Mouse (Mus musculus) heart, embryonic 16.5 days (tissue): ENCODE data around the gene Tmod3. TPM values are rescaled to one million over a fixed set of nuclear protein-coding genes. Genes with fewer than 3 reads are reported as not detected.

Source experiments
- ATAC-seq: fragments of 200-750 bp; cut with Nextera tagmentation; replicated peaks from 2 replicates; pipeline ENCODE4 v1.8.0; 2017; ENCODE audit warnings: moderate number of reproducible peaks; ENCODE audit not compliant: insufficient read depth, low FRiP score; ENCODE audit errors: extremely low read depth
- H3K27ac ChIP-seq: fragments of 300-500 bp; sonication (generic); 2 replicates; pipeline ENCODE4 v1.5.1; 2014; ENCODE audit warnings: mild to moderate bottlenecking, low read length, control low read depth, moderate library complexity
- H3K27me3 ChIP-seq: fragments of 300-500 bp; sonication (generic); 2 replicates; pipeline ENCODE4 v1.6.1; 2014; ENCODE audit warnings: low read length, mixed read lengths; ENCODE audit not compliant: control insufficient read depth, insufficient read depth
- H3K36me3 ChIP-seq: fragments of 300-500 bp; sonication (generic); 2 replicates; pipeline ENCODE4 v1.6.1; 2014; ENCODE audit not compliant: control insufficient read depth, insufficient read depth
- H3K4me1 ChIP-seq: fragments of 300-500 bp; sonication (generic); 2 replicates; pipeline ENCODE4 v1.6.1; 2014; ENCODE audit warnings: low read length, mixed read lengths; ENCODE audit not compliant: control insufficient read depth, insufficient read depth
- H3K4me2 ChIP-seq: fragments of 300-500 bp; sonication (generic); 2 replicates; pipeline ENCODE4 v1.6.1; 2014; ENCODE audit warnings: low read depth, mild to moderate bottlenecking, control low read depth, low read length
- H3K4me3 ChIP-seq: fragments of 300-500 bp; sonication (generic); 2 replicates; pipeline ENCODE4 v1.5.1; 2014; ENCODE audit warnings: mild to moderate bottlenecking, control low read depth, low read length
- H3K9ac ChIP-seq: fragments of 300-500 bp; sonication (generic); 2 replicates; pipeline ENCODE4 v1.6.1; 2014; ENCODE audit warnings: low read length, control low read depth
- H3K9me3 ChIP-seq: fragments of 300-500 bp; sonication (generic); replicated peaks from 2 replicates; pipeline ENCODE4 v1.6.1; 2016; ENCODE audit warnings: low read length; ENCODE audit not compliant: control insufficient read depth
- WGBS: fragments of 180-500 bp; shearing (Covaris S2); extraction: QIAGEN DNeasy Blood & Tissue Kit; methylation state at CpG from one replicate; pipeline ENCODE4 v1.1.7; 2014; 5-methylcytosine and 5-hydroxymethylcytosine counted together
- polyA plus RNA-seq: library from polyadenylated mRNA; unstranded; fragments of >200 nt; fragmentation: Nextera tagmentation; extraction: Ambion mirVana; gene quantifications from 2 replicates; pipeline ENCODE4 v1.2.1, GENCODE M21; 2015

The Tmod3 gene
- polyA plus RNA-seq, 1 experiment from 2014 or later, result 90.3 TPM

DNA sequence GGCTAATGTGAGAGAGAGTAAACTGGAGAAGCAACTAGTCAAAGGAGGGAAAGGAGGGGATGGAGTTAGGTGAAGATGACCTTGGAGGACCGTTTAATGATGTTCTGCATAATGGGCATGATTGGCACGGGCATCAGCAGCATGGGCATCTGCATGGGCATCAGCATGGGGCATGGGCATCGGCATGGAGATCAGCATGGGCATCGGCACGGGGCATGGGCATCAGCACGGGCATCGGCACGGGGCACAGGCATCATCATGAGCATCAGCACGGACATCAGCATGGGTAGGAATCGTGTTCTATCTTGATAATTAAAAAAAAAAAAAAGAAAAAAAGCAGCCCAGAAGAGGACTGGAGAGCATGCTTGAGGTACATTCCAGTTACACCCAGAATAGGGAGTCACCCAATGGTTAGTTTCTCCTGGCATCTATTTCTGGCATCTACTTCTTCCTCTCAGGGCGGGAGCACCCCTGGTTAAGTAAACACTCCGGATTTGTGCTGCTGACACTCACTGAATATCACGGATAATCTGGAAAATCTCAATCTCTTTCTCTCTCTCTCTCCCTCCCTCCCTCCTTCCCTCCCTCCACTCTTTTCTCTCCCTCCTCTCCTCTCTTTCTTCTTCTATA lies 1.7 kb upstream of the Tmod3 start:
- H3K4me1 ChIP-seq, result peaks cover 11% of the 10 kb centered on the region
- no peak for ATAC-seq
- no peaks in the 10 kb centered on the region for H3K27me3 ChIP-seq
- no peaks in the 10 kb centered on the region for H3K36me3 ChIP-seq
- no peak overlapping the region for H3K4me2 ChIP-seq
- no peak overlapping the region for H3K27ac ChIP-seq
- H3K9me3 ChIP-seq, result no peaks in the 10 kb centered on the region
- 79% methylated on average over 13 of the region's 13 CpGs for WGBS
- no peak overlapping the region for H3K4me3 ChIP-seq
- no peak overlapping the region for H3K9ac ChIP-seq

DNA sequence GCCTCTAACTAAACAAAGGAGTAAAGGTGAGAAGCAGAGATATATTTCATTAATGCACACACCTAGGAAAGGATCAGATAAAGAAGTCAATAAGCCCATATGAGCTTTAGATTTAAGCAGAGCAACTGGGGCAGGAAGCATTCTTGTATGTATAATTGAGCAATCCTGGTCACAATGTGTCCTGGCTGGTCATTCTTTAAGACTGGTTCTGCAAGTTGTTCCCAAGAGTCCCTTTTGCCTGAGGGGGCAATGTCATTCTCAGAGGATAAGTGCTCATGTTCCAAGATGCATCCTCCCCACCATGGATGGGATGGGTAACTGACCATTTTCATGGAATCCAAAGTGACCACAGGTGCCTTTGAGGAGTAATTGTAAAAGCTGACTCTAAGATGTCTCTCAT lies 896 bp upstream of the Tmod3 start:
- Histone ChIP-seq H3K4me3 (no peak overlapping the region), H3K9me3 (no peaks in the 10 kb centered on the region), H3K27me3 (no peaks in the 10 kb centered on the region), H3K9ac (no peak overlapping the region), H3K36me3 (no peaks in the 10 kb centered on the region), H3K4me2 (no peak overlapping the region), H3K27ac (no peak overlapping the region), H3K4me1 (peaks cover 13% of the 10 kb centered on the region)
- no peak for ATAC-seq

DNA sequence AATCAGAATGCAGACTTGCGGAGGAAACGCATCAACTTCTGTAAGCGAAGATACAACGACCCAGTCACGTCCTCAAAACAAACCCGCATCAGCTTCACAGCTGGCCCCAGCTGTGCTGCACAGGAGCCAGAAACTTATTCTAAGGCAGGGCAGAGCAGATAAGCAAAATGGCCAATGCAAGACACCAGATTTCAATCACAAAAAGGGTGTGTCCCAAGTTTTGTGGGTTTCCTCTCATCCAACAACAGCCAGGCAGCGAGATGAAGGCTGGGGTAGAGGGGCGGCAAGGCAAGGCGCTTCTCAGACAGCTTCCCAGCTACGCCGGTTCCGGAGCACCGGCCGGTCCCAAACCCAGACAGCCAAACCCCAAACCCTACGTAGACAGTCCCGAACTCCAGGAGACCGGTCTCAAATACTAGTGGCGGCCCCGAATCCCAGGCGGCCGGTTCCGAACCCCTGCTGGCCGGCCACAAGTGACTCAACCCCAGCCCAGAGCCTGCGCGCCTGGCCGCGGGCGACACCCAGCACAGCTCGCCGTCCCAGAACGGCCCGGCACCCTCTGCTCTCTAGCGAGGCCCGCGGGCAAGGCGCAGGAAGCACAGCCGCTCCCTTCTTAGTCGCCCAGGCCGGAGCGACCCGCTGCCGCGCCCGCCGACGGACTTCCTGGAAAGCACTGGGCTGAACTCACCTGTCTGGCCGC lies 495 bp downstream of the Tmod3 start:
- Histone ChIP-seq H3K27me3 (no peaks in the 10 kb centered on the region), H3K9me3 (no peaks in the 10 kb centered on the region), H3K4me3 (peak overlapping the region; percentile 82), H3K9ac (peak overlapping the region; percentile 85), H3K27ac (peak overlapping the region; percentile 90), H3K36me3 (no peaks in the 10 kb centered on the region), H3K4me2 (peak overlapping the region; percentile 66), H3K4me1 (peaks cover 14% of the 10 kb centered on the region)
- WGBS, result under 1% methylated on average over 47 of the region's 47 CpGs
- peak; percentile 88 for ATAC-seq

DNA sequence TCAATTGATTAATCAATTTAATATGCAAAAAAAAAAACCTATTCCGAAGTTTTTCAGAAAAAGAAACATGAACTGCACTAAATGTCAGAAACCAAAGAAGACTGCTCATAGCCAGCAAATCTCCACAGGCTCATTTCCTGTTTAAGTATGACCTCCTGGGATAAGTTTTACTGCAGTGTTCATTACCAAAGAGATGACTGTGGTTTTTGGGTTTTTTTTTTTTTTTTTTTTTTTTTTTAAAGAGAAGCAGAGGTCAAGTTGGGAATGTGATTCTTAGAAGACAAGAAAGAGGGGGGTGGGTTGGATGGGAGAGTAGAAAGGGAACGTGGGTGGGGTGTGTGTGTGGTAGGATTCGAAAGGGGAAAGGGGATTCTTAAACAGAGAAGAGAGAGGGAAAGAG lies 1.1 kb downstream of the Tmod3 start:
- Histone ChIP-seq H3K27ac (peak overlapping the region; percentile 90), H3K9ac (peak overlapping the region; percentile 85), H3K27me3 (no peaks in the 10 kb centered on the region), H3K36me3 (no peaks in the 10 kb centered on the region), H3K4me3 (peak overlapping the region; percentile 82), H3K4me1 (peaks cover 17% of the 10 kb centered on the region), H3K9me3 (no peaks in the 10 kb centered on the region), H3K4me2 (peak overlapping the region; percentile 66)
- WGBS, result 23% methylated on average over 3 of the region's 3 CpGs
- no peak for ATAC-seq

DNA sequence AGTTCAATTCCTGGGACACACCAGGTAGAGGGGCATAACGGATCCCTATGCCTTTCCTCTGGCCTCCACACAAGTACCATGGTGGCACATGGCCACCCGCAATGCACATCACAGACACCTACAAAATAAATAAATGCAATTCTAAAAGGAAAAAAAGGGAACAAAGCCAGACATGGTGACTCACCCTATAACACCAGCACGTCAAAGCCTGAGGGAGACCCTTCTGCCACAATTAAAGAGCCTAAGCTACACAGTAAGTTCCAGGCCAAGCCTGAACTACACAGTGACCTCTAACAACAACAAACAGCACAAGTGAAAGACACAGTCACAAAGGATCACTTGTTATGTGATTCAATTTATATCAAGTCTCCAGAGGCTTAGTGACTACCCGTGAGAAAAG lies 5.7 kb downstream of the Tmod3 start:
- peaks cover 17% of the 10 kb centered on the region for H3K4me1 ChIP-seq
- no peak overlapping the region for H3K4me2 ChIP-seq
- WGBS, result 71% methylated on average over 4 of the region's 4 CpGs
- no peaks in the 10 kb centered on the region for H3K27me3 ChIP-seq
- no peak overlapping the region for H3K27ac ChIP-seq
- H3K9me3 ChIP-seq, result peaks cover 7% of the 10 kb centered on the region
- H3K9ac ChIP-seq, result no peak overlapping the region
- ATAC-seq, result no peak
- peaks cover 9% of the 10 kb centered on the region; the same call in 1 of the 2 replicates for H3K36me3 ChIP-seq
- H3K4me3 ChIP-seq, result no peak overlapping the region

DNA sequence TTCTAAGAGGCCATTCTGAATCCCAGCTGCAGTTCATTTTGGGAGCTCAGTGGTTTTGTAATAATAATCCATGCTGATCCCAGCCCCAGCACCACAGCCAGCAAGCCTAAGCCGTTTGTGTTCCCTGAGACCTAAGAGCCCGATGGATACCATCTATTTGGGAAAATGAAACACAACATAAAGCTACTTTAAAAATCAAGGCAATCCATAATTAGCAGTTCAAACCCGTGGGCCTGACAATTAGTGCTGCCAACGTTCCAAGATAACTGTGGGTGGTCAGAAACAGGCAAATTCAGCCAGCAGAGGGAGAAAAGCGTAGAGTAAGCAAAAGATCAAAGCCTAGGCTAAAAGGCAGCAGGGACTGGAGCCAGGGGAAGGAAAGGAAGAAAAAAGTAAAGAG lies 8.1 kb downstream of the Tmod3 start:
- peaks cover 7% of the 10 kb centered on the region for H3K9me3 ChIP-seq
- peaks cover 9% of the 10 kb centered on the region; the same call in 1 of the 2 replicates for H3K36me3 ChIP-seq
- H3K27ac ChIP-seq, result peak overlapping the region; percentile 18; the same call in 1 of the 2 replicates
- H3K4me3 ChIP-seq, result no peak overlapping the region
- no peak overlapping the region for H3K9ac ChIP-seq
- H3K27me3 ChIP-seq, result no peaks in the 10 kb centered on the region
- H3K4me2 ChIP-seq, result no peak overlapping the region
- H3K4me1 ChIP-seq, result peaks cover 17% of the 10 kb centered on the region
- no peak for ATAC-seq
- WGBS, result 51% methylated on average over 5 of the region's 5 CpGs

DNA sequence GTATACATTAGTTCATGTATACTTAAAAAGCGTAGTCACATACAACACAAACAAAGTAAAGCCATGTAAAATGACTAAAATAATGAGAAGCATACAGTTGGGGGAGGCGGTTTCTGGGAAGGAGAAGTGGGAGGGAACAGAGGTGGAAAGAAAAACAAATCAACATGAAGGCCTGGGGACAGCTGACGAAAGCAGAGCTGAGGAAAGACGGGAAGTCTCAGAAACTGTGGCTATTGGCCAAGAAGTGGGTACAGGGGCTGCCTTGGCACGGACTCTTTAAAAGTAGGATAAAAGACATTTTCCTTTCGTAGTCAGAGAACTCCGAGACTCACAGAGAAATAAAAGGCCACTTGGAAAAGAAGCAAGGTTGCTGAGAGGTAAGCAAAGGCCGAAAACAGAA lies 10.4 kb downstream of the Tmod3 start:
- WGBS, result 65% methylated on average over 8 of the region's 8 CpGs
- peaks cover 9% of the 10 kb centered on the region; the same call in 1 of the 2 replicates for H3K36me3 ChIP-seq
- peak overlapping the region; percentile 69 for H3K27ac ChIP-seq
- peaks cover 20% of the 10 kb centered on the region for H3K4me1 ChIP-seq
- H3K4me2 ChIP-seq, result peak overlapping the region; percentile 28; the same call in 1 of the 2 replicates
- ATAC-seq, result peak; percentile 46; the same call in 1 of the 2 replicates
- H3K4me3 ChIP-seq, result no peak overlapping the region
- H3K27me3 ChIP-seq, result no peaks in the 10 kb centered on the region
- peaks cover 7% of the 10 kb centered on the region for H3K9me3 ChIP-seq
- H3K9ac ChIP-seq, result no peak overlapping the region

DNA sequence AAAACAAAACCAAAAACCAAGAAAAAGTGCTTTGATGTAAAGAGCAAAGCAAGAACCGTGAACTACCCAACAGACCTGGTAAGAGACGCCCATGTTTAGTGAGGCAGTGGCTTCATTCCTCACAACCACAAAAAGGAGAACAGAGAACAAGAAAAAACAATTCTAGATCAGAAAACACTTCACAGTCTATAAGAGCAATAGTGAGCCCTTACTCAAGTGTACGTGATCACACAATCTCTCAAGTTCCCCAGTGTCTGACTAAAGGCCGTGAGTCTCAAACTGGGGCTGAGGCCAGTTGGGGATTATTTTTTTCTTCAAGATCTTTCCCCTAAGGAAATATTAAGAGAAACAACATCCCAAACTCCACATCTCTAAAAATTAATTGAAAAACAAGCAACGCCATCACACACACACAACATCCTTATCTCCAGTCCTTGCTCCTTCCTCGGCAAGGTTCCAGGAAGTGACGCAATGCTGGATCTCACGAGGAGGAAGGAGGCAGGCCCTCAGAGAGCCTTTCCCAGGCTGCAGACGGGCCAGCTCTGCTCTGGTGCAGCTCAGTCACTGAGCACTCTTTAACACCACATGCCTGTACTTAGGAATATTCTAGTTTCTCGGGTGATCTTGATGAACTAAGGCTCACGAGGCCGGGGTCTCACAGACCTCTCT lies 12.4 kb downstream of the Tmod3 start:
- peaks cover 7% of the 10 kb centered on the region for H3K9me3 ChIP-seq
- peak overlapping the region; percentile 38; the same call in 1 of the 2 replicates for H3K9ac ChIP-seq
- H3K4me1 ChIP-seq, result peaks cover 23% of the 10 kb centered on the region
- H3K4me3 ChIP-seq, result no peak overlapping the region
- no peaks in the 10 kb centered on the region for H3K27me3 ChIP-seq
- ATAC-seq, result peak; percentile 83
- 51% methylated on average over 12 of the region's 12 CpGs for WGBS
- peaks cover 9% of the 10 kb centered on the region; the same call in 1 of the 2 replicates for H3K36me3 ChIP-seq
- H3K27ac ChIP-seq, result peak overlapping the region; percentile 89
- peak overlapping the region; percentile 30; the same call in 1 of the 2 replicates for H3K4me2 ChIP-seq

DNA sequence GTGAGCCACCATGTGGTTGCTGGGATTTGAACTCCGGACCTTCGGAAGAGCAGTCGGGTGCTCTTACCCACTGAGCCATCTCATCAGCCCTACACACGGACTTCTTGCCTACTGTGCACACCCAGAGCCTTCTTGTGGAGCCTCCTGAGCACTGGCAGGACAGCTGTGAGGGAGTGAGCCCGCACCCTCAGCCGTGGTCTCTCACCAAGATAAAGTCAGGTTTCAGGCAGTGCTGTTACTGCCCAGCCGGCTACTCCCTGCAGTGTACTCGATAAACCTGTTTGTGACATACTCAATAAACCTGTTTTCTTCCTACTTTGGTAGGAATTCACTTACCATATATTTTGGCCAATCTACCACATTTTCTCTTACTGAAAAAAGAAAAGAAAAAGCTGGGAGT lies 13.9 kb downstream of the Tmod3 start:
- Histone ChIP-seq H3K36me3 (peaks cover 4% of the 10 kb centered on the region; the same call in 1 of the 2 replicates), H3K4me3 (no peak overlapping the region), H3K9me3 (peaks cover 3% of the 10 kb centered on the region; the same call in 1 of the 2 replicates), H3K27me3 (no peaks in the 10 kb centered on the region), H3K9ac (no peak overlapping the region), H3K4me2 (no peak overlapping the region), H3K4me1 (peaks cover 32% of the 10 kb centered on the region), H3K27ac (no peak overlapping the region)
- ATAC-seq, result no peak
- WGBS, result 78% methylated on average over 8 of the region's 8 CpGs
